Mouse (Mus musculus) heart, embryonic 14.5 days (tissue): ENCODE results near the gene Rora. TPM values are rescaled to one million over a fixed set of nuclear protein-coding genes. Genes with fewer than 3 reads are reported as not detected.

ENCODE experiments used
- ATAC-seq: fragments of 200-750 bp; cut with Nextera tagmentation; 2 replicates; pipeline ENCODE4 v1.8.0; 2017; ENCODE audit warnings: low read depth, moderate TSS enrichment; ENCODE audit not compliant: insufficient number of reproducible peaks, insufficient read depth, low FRiP score
- H3K27ac ChIP-seq, 2 experiments: fragments of 200-500 bp in 1 of 2; fragments of 300-500 bp in 1 of 2; sonication (generic) in 1 of 2; replicated peaks in 1 of 2; 2 replicates each; pipeline ENCODE4 v1.5.1; 2012 to 2014; ENCODE audit warnings: low read depth in 2 of 2, low read length in 2 of 2, control low read depth in 1 of 2, mild to moderate bottlenecking in 1 of 2, mixed read lengths in 1 of 2; ENCODE audit not compliant: control insufficient read depth in 1 of 2, insufficient read depth in 1 of 2
- H3K27me3 ChIP-seq: fragments of 300-500 bp; sonication (generic); 2 replicates; pipeline ENCODE4 v1.6.1; 2014; ENCODE audit warnings: mild to moderate bottlenecking, low read length, control low read depth; ENCODE audit not compliant: control insufficient read depth, insufficient read depth
- H3K36me3 ChIP-seq: fragments of 300-500 bp; sonication (generic); 2 replicates; pipeline ENCODE4 v1.6.1; 2014; ENCODE audit warnings: mild to moderate bottlenecking, control low read depth, low read length, mixed read lengths; ENCODE audit not compliant: control insufficient read depth, insufficient read depth
- H3K4me1 ChIP-seq, 2 experiments: fragments of 200-500 bp in 1 of 2; fragments of 300-500 bp in 1 of 2; sonication (generic) in 1 of 2; 2 replicates each; pipeline ENCODE4 v1.6.1; 2012 to 2014; ENCODE audit warnings: low read length in 2 of 2, control low read depth in 1 of 2, mixed read lengths in 1 of 2; ENCODE audit not compliant: control insufficient read depth in 2 of 2, insufficient read depth in 2 of 2
- H3K4me2 ChIP-seq: fragments of 300-500 bp; sonication (generic); 2 replicates; pipeline ENCODE4 v1.6.1; 2014; ENCODE audit warnings: mild to moderate bottlenecking, low read length
- H3K4me3 ChIP-seq, 2 experiments: fragments of 200-500 bp in 1 of 2; fragments of 300-500 bp in 1 of 2; sonication (generic) in 1 of 2; 2 replicates each; pipeline ENCODE4 v1.5.1; 2012 to 2014; ENCODE audit warnings: low read length in 2 of 2, mild to moderate bottlenecking in 2 of 2, control low read depth in 1 of 2, low read depth in 1 of 2, moderate library complexity in 1 of 2; ENCODE audit not compliant: control insufficient read depth in 1 of 2, insufficient read depth in 1 of 2
- H3K9ac ChIP-seq: fragments of 300-500 bp; sonication (generic); 2 replicates; pipeline ENCODE4 v1.6.1; 2014; ENCODE audit warnings: mild to moderate bottlenecking, low read length
- H3K9me3 ChIP-seq: fragments of 300-500 bp; sonication (generic); 2 replicates; pipeline ENCODE4 v1.6.1; 2016; ENCODE audit warnings: low read length, control low read depth; ENCODE audit not compliant: control insufficient read depth
- WGBS: fragments of 180-500 bp; shearing (Covaris S2); extraction: QIAGEN DNeasy Blood & Tissue Kit; methylation state at CpG from one replicate; pipeline ENCODE4 v1.1.7; 2014; 5-methylcytosine and 5-hydroxymethylcytosine counted together
- polyA plus RNA-seq: library from polyadenylated mRNA; unstranded; fragments of >200 nt; fragmentation: Nextera tagmentation; extraction: Ambion mirVana; gene quantifications from 2 replicates; pipeline ENCODE4 v1.2.1, GENCODE M21; 2014

Rora gene
- polyA plus RNA-seq, 1 experiment from 2014 or later, result 6.9 TPM

DNA sequence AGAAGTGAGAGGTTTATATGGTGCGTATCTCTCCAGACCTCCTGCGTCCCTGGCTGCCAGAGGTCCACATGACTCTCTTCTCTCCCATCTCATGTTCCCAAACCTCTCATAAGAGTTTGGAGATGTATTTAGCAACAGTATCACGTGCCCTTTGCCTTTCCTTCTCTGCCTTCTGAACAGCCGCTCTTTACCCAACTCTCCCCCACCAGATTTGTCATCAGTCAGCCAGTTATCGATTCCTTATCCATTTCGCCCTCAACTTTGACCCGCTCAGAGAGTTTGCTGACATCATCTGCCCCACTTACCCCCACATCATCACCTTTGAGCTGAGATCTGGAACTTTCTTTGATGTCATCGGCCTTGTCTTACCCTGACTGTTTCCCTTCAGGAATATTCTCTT is 230.1 kb downstream of the Rora start:
- Histone ChIP-seq H3K9me3 (no peaks in the 10 kb centered on the region), H3K36me3 (no peaks in the 10 kb centered on the region), H3K4me3 (no peak overlapping the region), H3K9ac (no peak overlapping the region), H3K4me1 (peaks cover 13 to 14% of the 10 kb centered on the region in 2 experiments), H3K27ac (no peak overlapping the region), H3K4me2 (no peak overlapping the region), H3K27me3 (no peaks in the 10 kb centered on the region)
- 33% methylated on average over 8 of the region's 8 CpGs for WGBS
- no peak for ATAC-seq

DNA sequence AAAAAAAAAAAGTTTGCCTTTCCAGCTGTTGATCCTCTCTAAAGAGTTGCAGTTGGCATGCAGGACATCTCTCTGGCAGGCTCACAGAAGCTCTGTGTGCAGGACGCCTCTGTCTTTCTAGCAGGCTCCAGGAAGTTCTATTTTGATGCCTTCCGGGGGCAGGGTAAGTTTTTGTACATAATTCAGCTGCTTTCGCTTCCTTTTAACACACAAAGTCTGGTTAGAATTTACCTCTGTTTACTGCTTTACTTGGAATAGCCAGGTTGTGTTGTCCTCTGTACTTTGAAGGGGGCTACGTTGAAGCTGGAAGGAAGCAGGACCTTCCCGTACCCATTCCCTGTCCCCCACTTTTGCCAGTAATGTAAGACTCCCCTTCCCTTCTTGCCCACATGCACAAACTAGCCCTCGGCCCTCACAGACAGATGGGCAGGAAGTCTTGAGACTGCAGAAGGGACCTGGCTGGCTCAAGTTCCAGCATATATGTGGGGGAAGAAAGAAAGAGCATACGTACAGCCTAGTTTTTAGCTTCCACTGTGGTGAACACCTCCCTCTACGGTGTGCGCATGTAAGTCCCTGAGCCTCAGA is 231.0 kb downstream of the Rora start:
- H3K9ac ChIP-seq, result no peak overlapping the region
- no peaks in the 10 kb centered on the region for H3K27me3 ChIP-seq
- no peak overlapping the region; a peak in 1 of 4 replicates for H3K27ac ChIP-seq
- H3K4me1 ChIP-seq, result peaks cover 13 to 14% of the 10 kb centered on the region in 2 experiments
- no peaks in the 10 kb centered on the region for H3K36me3 ChIP-seq
- no peak for ATAC-seq
- H3K4me2 ChIP-seq, result no peak overlapping the region
- no peak overlapping the region for H3K4me3 ChIP-seq
- WGBS, result 60% methylated on average over 9 of the region's 9 CpGs
- no peaks in the 10 kb centered on the region for H3K9me3 ChIP-seq

DNA sequence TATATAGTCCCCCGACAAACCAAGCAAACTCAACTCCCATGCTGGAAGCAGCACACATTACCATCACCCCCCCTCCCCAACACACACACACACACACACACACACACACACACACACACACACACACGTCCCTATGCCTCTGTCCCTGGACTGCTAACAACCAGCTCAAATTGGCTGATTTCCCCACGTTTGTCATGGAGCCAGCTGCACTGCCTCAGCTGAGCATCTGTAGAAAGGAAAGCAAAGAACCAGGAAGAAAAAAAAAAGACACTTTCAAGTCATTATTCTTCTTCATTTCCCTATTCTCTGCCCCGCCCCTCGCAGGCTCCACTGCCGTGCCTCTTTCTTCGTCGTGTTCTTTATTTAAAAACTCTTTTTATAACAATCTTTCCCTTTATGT is 235.1 kb downstream of the Rora start:
- 61% methylated on average over 8 of the region's 8 CpGs for WGBS
- Histone ChIP-seq H3K9ac (no peak overlapping the region), H3K9me3 (no peaks in the 10 kb centered on the region), H3K4me3 (no peak overlapping the region), H3K4me2 (no peak overlapping the region), H3K4me1 (peaks cover 7 to 8% of the 10 kb centered on the region in 2 experiments; a peak in 3 of 4 replicates), H3K27me3 (no peaks in the 10 kb centered on the region), H3K36me3 (no peaks in the 10 kb centered on the region), H3K27ac (no peak overlapping the region)
- no peak for ATAC-seq

DNA sequence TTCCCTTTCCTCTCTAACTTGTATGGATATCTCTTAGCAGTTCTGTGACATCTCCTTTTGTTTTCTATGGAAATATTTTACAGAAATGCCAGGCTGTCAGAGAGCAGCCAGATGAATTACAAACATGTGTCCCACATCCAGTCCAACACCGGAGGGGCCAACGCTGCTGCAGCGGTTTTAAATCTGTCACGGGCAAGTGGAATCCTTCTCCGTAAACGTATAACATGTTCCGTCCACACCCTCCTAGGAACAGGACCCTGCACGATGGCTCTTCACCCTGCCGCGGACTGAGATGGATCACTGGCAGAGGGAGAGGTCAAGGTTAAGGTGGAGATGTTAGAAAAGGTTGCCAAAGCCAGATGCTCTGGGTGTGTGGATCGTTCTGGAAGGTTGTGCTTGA is 237.8 kb downstream of the Rora start:
- Histone ChIP-seq H3K4me2 (no peak overlapping the region), H3K4me1 (no peaks in the 10 kb centered on the region), H3K9ac (no peak overlapping the region), H3K27ac (no peak overlapping the region), H3K4me3 (no peak overlapping the region), H3K27me3 (no peaks in the 10 kb centered on the region), H3K9me3 (no peaks in the 10 kb centered on the region), H3K36me3 (no peaks in the 10 kb centered on the region)
- no peak for ATAC-seq
- WGBS, result 79% methylated on average over 11 of the region's 11 CpGs

DNA sequence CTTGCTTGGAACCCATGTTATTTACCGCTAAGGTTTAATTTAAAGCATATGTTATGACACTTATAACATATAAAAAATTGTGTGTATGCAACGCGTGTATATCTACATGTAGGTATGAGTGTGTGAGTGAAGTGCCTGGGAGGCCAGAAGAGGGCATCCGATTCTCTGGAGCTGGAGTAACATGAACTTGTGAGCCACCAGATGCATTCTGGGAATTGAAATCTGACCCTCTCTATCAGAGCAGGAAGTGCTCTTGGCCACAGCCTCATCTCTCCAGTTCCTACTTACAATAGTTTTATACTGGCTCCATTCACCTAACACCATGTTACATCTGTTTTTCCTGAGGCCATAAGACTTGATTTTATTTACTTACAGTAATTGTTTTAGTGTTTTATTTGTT is 238.8 kb downstream of the Rora start:
- no peak for ATAC-seq
- Histone ChIP-seq H3K4me3 (no peak overlapping the region), H3K36me3 (no peaks in the 10 kb centered on the region), H3K27ac (no peak overlapping the region), H3K9me3 (no peaks in the 10 kb centered on the region), H3K4me2 (no peak overlapping the region), H3K27me3 (no peaks in the 10 kb centered on the region), H3K9ac (no peak overlapping the region), H3K4me1 (no peaks in the 10 kb centered on the region)
- WGBS, result 88% methylated on average over 4 of the region's 4 CpGs

DNA sequence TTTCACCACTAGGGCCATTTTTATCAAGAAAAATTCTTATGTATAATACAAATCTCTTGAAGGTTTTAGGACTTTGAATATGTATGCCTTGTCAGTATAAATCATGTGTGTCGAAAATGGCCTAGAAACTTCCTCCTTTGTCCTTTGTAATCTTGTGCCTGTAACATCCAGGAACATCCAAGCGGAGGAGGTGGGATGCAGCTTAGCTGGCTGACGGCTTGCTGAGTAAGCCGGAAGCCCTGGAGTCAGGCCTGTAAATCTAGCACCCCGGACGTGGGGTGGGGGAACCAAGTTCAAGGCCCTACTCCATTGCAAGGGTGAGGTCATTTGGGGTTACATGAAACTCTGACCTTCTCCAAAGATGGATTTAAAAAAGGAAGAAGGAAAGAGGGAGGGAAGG is 239.3 kb downstream of the Rora start:
- 84% methylated on average over 6 of the region's 6 CpGs for WGBS
- ATAC-seq, result no peak
- no peaks in the 10 kb centered on the region for H3K27me3 ChIP-seq

DNA sequence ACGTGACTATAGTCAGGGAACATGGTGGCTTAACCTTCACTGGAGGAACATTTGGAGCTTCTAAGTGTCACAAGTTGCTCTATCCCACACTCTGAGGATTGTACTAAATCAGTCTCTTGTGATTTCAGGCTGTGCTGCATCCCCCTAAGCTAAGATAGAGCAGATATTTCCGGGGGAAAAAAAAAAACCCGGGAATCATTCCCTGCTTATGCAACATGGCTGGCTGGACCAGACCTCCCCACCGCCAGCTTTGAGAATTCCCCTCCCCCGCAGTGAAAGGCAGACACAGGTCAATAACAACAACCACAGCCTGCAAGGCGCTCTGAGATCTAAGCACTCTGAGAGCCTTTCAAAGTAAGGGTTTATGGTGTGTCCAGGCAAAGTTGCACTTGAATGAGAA is 244.7 kb downstream of the Rora start:
- no peak for ATAC-seq
- no peak overlapping the region for H3K9ac ChIP-seq
- no peaks in the 10 kb centered on the region for H3K27me3 ChIP-seq
- H3K9me3 ChIP-seq, result no peaks in the 10 kb centered on the region
- no peak overlapping the region for H3K4me2 ChIP-seq
- no peaks in the 10 kb centered on the region for H3K4me1 ChIP-seq
- WGBS, result 66% methylated on average over 6 of the region's 6 CpGs
- no peak overlapping the region for H3K27ac ChIP-seq
- H3K36me3 ChIP-seq, result no peaks in the 10 kb centered on the region
- no peak overlapping the region for H3K4me3 ChIP-seq

More for the DNA sequence above, 239.3 kb downstream of the Rora start:
- Histone ChIP-seq H3K36me3 (no peaks in the 10 kb centered on the region), H3K27ac (no peak overlapping the region), H3K4me1 (no peaks in the 10 kb centered on the region), H3K4me2 (no peak overlapping the region), H3K9me3 (no peaks in the 10 kb centered on the region), H3K9ac (no peak overlapping the region), H3K4me3 (no peak overlapping the region)

DNA sequence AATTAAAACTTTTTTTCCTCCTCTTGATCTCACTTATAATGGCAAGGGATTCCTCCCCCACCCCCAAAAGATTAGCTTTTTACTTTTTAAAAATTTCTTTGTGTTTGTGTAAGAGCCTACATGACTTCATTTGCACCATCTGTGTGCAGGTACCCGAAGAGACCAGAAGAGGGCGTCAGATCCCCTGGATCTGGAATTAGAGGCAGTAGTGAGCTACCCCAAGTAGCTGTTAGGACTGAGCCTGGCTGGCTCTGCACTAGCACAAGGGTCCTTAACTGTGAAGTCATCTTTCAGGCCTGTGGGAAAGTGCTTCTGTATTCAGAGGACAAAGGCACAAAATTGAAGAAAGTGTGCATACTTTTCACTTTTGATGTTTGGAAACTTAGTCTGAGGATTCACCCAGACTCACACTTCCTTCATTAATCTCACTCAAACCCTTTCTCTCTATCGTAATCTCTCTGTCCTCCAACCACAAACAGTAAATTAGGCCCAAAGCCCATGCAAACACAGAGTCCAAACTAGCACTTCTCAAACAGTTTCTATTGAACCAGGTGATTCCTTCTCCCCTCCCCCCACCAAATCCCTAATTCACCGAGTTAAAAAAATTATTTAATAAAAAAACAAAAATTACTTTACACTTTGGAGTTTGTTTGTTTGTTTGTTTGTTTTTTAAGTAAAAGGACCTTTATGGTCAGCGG is 246.1 kb downstream of the Rora start:
- H3K36me3 ChIP-seq, result no peaks in the 10 kb centered on the region
- ATAC-seq, result no peak
- H3K27me3 ChIP-seq, result no peaks in the 10 kb centered on the region
- WGBS, result 82% methylated on average over 5 of the region's 5 CpGs
- H3K9ac ChIP-seq, result no peak overlapping the region
- no peaks in the 10 kb centered on the region for H3K4me1 ChIP-seq
- no peak overlapping the region for H3K27ac ChIP-seq
- no peak overlapping the region for H3K4me3 ChIP-seq
- H3K4me2 ChIP-seq, result no peak overlapping the region
- no peaks in the 10 kb centered on the region for H3K9me3 ChIP-seq
